Mouse (Mus musculus) left cerebral cortex, adult 9 months (tissue): ENCODE data around the gene Trp63.

Experiments used
- DNase-seq, 2 experiments: peaks; one replicate each; pipeline ENCODE4 v3.0.0; 2022; ENCODE audit warnings: low spot score in 2 of 2

The Trp63 gene

DNA sequence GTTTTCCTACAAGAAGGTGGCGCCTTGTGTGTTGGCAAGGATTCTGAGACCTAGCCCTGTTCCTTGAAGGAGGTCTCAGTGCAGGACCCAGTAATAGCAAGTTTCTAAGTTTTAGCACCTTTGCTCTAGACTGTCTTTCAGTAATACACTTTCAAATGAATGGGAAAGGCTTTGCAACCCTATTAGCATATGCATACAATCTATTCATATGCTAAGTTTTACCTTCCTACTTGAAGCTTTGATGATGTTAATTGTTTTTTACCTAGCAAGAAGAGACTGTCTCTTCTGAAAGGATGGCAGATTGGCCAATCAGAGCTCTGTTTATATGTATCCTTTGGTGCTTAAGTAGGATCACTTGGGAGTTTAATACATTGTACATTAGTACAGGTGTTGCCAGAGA is 187.9 kb downstream of the Trp63 start:
- DNase-seq = no peak

DNA sequence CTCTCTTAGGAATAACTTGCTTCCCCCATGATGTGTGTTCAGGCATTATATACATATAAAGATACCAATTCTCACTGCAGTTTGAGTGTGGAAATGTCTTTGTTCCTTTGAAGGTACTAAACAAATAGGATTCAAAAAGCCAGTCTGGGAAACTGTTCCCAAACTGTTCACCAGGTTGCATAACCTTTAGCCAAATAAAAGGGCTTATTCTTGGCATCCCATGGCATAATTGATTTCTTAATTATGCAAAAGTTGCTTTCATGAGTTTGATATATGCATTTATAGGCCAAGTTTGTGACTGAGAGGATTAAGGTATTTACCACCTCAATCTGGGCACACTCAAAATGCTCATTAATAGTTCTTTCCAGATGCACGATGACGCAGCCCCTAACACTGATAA is 192.1 kb downstream of the Trp63 start:
- no peak for DNase-seq

DNA sequence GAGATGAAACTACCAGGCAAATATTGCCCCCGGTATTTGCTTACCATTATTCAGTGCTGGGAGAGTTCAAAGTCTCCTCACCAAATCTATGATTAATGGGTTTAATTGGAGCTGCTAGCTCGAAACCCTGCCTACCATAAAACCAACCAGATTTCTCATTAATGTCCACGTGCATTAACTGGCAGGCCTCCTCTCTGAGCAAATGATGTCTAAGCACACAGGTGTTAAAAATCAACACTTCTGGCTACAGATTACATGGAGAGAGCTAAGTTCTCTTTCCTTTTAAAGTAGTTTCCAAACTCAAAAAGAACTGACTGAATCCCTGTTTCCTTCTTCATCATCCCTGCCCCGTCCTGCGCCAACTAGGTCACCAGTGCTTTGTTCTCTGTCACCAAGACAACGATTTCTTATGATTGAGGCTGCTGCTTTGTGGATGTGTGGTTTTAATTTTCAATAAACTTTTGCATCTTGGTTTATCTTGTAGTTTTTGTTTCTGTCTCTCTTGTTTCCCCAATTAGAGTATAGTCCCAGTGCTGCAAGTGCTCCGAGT is 193.9 kb downstream of the Trp63 start:
- DNase-seq = no peak

DNA sequence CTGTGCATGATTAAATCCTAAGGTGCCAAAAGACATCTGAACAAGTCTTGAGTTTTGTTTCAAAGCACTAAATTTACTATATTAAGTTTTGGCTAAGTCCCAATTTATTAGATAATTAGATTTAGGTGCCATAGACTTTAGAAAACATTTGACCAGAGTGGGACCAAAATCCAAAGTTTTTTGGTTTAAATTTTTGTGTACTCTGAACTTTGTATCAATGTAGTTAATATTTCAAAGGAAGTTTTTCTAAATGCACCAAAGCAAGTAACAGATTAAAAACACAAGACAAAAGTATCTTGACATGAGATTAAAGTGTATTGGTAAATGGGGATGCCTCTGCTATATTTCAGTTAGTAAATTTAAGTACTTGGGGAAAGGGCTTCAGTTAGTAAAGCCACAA is 194.6 kb downstream of the Trp63 start:
- DNase-seq = no peak

DNA sequence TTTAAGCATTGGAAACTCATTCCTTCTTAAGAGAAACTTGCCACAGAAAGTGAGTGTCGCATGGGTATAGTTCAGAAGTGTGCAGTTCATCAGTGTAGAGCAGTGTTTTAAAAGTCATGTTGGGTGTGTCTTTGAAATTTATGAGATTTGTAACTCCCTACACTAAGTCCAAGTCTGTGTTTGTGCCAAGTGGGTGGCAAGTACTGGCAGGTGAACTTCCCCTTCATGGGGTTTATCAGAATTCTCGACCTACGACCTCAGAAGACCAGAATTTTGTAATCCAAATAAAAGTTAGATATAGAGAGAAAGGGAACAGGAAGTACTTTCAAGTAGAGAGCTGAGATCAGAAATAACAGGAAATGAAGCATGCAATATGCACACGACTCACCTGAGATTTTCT is 215.5 kb downstream of the Trp63 start:
- DNase-seq = no peak

DNA sequence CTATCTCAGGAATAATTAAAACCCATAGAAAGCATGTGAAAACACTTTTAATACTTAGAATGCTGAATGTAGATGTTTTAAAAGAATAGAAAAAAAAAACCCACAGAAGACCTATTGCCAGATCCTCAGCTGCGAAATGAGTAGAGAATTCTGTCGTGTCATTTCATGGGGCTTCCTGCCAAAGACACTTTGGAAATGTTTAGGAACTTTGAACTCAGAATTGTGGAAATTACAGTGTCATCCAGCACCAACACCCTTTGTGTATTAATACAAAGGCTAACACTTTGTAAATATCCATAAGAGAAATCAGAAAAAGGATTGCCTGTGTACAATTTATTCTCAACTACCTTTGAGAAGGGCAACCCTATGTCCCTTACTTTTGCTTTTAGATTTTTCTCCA is 216.1 kb downstream of the Trp63 start:
- DNase-seq = no peak

DNA sequence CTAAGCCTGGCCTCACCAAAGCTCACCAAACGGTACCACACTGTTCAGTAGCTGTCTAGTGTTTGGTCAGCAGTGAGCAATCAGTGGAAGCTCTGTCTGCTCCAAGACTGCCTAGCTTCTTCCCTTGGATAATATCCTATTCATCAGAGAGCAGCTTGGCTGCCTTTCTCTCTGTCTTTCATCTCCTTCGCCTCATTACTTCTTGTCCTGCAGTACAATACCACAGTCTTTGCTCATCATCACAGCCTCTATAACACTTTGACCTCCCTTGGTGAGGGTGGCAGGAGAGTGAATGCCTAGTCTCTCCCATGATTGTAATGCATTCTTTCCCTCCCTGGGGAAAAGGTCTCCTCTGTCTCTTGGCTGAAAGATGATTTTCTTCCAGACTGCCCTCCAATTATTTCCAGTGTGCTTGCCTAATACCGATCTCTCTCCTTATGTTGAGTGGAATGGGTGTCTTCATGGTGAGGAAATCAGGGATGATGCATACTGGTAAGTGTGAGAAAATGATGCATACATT is 216.9 kb downstream of the Trp63 start:
- no peak for DNase-seq

DNA sequence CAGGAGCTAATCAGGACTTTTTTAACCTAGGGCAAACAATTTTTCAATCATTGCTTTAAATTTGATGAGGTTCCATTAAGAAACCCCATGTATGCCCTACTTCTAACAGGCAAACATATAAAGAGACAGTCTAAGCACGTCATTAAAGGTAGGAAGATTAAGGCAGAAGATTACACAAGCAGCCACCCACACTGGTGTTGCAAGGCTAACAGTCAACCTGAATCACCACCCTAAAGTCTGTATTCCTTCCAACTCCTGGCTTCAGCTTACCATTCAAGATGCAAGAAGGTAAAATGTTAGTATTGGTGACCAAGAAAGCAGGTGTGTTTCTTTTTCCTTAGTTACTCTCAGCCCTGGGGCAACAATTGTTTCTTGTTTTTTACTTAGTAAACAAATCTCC is 228.6 kb downstream of the Trp63 start:
- no peak for DNase-seq

DNA sequence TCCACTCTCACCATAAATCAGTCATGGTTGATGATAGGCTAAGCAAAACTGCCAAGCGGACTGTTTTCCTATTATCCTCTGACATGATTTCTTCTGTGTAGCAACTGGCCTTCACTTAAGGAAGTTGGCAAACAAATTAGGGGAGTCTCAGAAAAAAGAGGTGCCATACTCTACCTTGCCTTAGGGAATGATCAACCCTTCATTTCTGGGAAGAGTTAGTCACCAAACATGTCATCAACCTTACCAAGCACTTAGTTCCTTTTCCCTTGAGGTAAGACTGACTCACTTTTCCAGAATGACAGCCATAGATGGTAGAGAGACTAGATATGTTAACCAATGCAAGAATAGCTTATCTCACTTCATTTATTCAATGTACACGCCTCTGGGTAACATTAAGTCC is 250.6 kb downstream of the Trp63 start:
- DNase-seq = no peak
